Mouse (Mus musculus): ENCODE results near the gene Myd88.

DNA sequence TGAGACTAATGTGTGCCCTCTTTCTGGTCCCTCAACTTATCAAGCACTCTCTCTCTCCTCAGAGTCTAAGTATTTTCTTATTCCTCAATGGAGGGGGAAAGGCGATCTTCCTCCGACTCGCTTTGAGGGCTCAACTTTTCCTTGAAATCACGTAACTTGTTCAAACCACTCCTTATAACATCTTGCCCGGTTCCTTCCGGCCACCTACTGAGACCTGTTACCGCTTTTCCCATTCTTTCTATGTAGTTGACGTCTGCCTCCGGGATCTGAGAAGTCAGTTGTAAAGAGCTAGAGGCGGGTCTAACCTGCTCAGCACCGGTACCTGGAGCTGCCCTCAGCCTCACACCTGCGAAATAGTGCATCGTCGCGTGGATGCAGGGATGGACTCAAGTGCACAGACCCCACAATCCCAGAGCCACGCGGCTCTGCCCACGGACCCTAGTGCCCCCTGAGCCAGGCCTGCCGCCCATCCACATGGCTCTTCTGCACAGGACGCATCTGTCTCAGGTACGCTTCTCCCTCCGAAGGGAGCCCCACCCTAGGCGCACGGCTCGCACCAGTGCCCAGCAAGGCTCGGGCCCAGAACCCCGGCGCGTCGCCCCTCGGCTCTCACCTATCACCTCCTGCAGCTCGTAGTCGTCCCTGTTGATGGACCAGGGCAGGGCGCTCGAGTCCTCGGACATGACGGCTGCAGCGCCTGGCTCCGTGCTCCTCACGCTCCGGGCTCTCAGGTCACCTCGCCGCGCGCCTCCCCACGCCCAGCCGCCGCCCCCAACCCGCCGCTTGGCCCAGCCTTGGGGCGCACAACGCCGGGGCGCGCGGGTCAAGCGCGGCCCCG lies 19.6 kb downstream of the Myd88 start:
- TF ChIP-seq CTCF (IDR thresholded peaks at IDR 0.05; ENCODE audit: extremely low read depth, insufficient read depth, insufficient read length, insufficient replicate concordance) = no peak
- TF ChIP-seq POLR2A (IDR thresholded peaks at IDR 0.05; ENCODE audit: low read depth, low read length) = no peak
